Mouse (Mus musculus) layer of hippocampus, adult 18-20 months (tissue): ENCODE results near the gene Kcnk5. TPM values are rescaled to one million over a fixed set of nuclear protein-coding genes. Genes with fewer than 3 reads are reported as not detected.
A peak's percentile ranks its signal among the peaks of the same experiment; 100 is the strongest.

Experiments
- DNase-seq, 2 experiments: peaks; one replicate each; pipeline ENCODE4 v3.0.0; 2022; ENCODE audit warnings: low spot score in 2 of 2
- long read RNA-seq: library from polyadenylated mRNA; stranded (forward); transcript quantifications from one replicate; pipeline ENCODE4 v2.0.0, GENCODE M21; 2021
- total RNA-seq, 2 experiments: library from RNA; stranded (reverse); gene quantifications; 2 replicates each; pipeline ENCODE4 v1.2.3; 2021

Gene Kcnk5
- total RNA-seq, result under 1 TPM; 0.25 to 0.43 TPM
- long read RNA-seq, result 0 reads

DNA sequence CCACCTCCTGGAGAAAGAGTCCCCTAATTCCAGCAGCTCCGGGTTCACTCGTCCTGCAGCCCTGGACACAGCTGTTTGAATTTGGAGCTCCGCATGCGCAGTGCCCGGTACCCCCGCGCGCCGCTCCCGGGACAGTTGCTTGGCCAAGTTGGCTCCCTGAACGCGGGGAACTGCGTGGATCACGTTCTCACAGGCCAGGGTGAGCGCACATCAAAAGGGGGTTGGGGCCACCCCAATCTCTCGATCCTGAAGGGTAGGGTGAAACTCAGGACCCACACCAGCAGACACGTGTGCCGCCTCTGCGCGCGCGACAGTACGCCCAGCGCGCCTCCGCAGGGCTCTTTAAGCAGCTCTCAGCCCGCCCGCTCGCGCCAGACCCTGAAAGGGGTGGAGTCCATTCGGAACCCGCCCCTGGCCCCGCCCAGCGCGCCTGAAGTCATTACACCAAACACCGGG is at the start of gene Kcnk5:
TSS of gene Kcnk5 (minus strand) at position 344 of the 456 bp plus-strand sequence.
- DNase-seq, result peak; percentile 37 to 61

GRCm38 (mm10) chr14:20230063-20230491 is 48.5 kb upstream of the Kcnk5 start:
- DNase-seq, result no peak

GRCm38 (mm10) chr14:20229437-20229836 is 47.8 kb upstream of the Kcnk5 start:
- DNase-seq, result no peak

- no peak for DNase-seq
These were observed 46.7 kb upstream of the Kcnk5 start for GRCm38 (mm10) chr14:20228336-20228735.

GRCm38 (mm10) chr14:20226982-20227381 is 45.4 kb upstream of the Kcnk5 start:
- no peak for DNase-seq

DNA sequence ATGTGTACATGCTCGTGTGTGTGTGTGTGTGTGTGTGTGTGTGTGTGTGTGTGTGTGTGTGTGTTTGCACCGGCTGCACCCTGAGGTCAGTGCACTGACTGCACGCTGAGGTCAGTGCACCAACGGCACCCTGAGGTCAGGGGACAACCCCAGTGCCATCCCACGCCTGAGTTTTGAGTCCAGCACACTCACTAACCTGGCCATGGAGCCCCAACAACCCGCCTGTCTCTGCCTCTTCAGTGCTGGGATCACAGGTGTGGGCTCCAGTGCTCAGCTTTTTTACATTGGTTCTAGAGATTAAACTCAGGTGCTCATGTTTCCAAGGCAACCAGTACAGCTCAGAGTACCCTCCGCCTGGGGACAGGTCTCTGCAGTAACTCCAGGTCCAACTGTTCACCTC is 44.9 kb upstream of the Kcnk5 start:
- no peak for DNase-seq

DNA sequence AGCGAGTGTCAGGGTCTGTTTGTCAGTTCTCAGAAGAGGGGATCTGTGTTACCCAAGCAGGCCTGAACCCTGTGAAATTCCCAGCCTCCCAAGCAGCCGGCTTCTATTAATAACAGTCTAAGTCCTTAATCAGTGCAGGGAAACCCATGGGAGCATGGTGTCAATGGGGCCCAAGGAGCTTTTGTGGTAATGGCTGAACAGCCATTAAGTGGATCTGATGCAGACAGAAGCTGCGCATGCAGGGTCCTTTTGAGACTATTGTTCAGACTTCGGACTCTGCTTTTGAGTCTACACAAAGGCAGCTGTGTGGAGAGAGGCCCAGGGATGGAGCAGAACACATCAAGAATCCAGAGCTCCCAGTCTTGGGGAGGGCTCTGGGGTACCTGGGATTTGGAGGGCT is 43.9 kb upstream of the Kcnk5 start:
- no peak for DNase-seq

DNA sequence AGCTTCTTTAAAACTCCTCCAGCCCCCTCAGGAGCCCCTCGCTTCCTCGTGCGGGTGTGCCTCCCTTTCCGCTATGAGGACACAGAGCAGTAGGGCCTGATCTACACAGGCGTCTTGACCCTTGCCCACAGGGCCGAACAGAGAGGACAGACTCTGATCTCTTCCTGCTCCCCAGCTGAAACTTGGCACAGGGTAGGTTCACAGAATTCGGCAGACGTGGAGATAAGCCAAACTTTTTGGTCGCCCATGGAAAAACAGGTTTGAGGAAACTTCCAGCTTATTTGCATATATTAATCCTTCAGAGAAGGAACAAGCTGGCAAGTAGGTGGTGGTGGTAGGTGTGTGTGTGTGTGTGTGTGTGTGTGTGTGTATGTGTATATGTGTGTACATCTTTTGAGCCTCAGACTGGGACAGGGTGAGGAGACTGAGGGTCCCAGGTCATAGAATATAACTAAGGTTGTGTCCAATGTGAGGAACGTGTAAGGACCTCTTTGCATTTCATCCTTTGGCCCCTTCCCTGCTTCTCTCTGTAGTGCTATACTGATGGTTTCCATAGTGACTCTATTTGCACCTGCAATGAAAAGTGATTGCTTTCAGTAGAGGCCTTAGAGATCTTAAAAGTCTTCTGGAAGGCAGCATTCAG is 43.1 kb upstream of the Kcnk5 start:
- peak in 1 of 2 experiments; percentile 3 for DNase-seq

DNA sequence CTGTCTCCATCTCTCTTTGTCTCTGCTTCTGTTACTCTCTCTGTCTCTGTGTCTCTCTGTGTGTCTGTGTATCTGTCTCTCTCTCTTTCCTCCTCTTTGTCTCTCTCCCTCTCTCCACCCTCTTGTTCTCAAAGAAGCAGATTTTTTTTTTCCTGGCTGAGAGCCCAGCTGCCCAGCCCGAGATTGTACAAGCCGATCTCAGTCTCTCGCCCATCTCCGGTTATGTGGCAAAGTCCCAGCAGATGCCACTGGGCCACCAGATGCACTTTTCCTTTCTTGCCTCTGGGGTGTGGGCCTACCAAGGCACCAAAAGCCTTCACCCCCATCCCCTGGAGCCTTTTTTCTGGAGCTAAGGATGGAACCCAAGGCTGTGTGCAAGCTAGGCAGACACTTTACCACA is 42.6 kb upstream of the Kcnk5 start:
- peak in 1 of 2 experiments; percentile 13 for DNase-seq

- no peak for DNase-seq
These were observed 41.6 kb upstream of the Kcnk5 start for GRCm38 (mm10) chr14:20223253-20223652.

DNA sequence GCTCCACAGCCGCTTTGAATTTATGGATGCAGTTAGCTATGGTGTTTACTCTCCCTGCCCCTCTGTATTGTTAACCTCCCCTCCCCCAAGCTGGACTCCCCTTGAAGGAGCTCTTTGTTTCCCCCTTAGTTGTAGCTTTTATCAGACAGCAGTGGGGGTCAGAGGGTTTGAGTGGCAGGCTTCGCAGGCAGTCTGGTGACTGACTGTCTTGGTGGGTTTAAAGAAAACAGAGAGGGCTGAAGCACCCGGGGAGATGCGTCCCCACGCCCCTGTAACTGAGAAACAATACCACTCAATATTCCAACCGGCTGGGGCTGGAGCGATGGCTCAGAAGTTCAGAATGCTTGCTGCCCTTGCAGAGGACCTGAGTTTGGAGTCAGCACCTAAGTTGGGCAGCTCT is 39.5 kb upstream of the Kcnk5 start:
- no peak for DNase-seq

DNA sequence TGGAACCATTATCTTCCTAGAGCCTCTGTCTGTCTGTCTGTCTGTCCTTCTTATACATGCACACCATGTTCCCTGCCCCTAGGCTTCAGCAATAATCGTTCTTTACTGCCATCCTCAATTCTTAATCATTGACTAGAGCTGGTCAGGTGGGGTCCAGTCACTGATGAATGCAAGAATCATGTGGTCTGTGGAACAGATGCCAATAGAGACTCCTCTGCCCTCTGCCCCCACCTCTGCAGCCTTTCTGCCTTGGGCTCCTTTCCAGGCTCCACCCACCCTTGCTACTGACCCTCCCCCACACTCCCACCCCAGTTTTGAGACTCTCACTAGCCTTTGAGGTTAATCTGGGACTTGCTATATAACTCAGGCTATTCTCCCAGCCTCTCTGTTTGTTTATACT is 38.2 kb upstream of the Kcnk5 start:
- no peak for DNase-seq

- DNase-seq, result no peak
These were observed 35.8 kb upstream of the Kcnk5 start for GRCm38 (mm10) chr14:20217299-20217864.

DNA sequence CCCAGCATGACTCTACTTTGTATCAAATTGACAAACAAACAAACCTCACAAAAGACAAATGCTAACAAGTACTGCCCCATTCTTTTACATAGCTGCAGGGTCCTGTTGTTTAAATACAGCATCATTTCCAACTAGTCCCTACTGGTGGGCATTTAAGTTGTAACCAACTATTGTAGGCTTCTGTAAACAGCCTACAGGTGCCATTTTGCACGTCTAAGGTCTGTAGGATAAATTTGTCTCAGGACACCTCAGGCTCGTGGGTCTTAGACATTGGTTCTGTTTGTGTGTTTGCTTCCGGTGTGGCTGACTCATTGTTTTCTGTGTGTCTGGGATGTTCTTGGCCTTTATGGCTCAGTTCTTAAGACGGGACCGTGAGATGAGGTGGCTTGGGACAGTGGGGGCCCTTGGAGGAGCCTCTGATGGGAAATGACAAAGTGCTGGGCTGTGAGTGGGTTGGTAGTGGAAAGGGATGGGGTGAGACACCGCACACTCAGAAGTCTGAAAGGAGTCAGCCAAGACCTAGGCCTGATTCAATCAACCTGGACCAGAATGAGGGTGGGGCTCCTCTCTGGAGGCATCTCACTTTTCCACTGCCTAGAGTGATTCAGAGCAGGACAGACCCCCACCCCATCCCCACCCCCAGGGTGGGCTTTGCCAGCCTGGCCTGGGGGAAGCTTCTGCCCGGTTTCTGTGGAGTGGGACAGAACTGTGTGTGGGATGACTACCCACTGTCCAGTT is 35.1 kb upstream of the Kcnk5 start:
- DNase-seq, result no peak

DNA sequence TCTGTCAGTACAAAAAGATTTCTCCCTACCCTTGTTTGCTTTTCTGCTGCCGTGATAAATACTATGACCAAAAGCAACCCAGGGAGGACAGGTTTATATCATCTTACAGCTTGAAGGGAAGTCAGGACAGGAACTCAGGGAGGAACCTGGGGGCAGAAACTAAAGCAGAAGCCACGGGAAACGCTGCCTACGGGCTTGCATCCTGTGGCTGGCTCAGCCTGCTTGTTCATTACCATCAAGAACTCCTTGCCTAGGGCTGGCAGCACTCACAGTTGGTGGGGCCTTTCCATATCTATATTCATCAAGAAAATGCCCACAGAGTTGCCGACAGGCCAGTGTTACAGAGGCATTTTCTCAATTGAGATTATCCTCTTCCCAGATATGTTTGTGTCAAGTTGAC is 34.2 kb upstream of the Kcnk5 start:
- DNase-seq, result no peak

GRCm38 (mm10) chr14:20214125-20214524 is 32.5 kb upstream of the Kcnk5 start:
- no peak for DNase-seq

GRCm38 (mm10) chr14:20211754-20212601 is 30.4 kb upstream of the Kcnk5 start:
- DNase-seq, result no peak

DNA sequence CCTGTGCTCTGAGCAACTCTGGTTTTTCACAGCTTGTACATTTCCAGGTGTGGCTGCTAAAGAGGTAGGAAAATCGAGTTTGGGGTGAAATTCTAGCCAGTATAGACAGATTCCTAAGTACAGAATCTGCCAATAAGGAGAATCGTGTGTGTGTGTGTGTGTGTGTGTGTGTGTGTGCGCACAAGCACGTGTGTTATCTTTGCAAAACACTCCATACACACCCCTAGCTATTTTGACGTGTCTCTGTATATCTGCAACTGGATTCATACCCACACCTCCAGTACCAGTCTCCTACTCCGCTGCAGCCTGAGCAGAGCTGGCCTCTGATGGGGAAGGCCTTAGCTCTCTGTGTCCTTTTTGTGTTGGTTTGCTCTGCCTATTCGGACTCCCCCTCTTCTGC is 28.3 kb upstream of the Kcnk5 start:
- DNase-seq, result no peak

DNA sequence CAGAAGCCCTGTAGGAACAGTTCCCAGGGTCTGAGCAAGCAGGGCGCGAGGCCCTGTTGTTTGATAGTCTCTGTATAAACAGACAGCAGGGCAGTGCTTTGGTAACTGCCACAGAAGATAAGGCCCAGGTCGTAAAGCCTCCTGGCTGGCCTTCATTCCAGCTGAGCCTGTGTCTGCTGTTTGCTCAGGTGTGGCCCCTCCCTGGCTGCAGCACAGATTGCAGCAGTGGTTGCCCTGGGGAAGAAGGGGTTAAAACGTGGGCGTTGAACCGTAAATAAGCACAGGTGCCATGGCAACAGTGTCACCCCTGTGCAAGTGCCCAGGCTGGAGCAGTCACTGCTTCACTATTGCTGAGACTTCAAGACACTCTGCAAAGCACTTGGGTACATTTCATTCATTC is 26.8 kb upstream of the Kcnk5 start:
- no peak for DNase-seq

DNA sequence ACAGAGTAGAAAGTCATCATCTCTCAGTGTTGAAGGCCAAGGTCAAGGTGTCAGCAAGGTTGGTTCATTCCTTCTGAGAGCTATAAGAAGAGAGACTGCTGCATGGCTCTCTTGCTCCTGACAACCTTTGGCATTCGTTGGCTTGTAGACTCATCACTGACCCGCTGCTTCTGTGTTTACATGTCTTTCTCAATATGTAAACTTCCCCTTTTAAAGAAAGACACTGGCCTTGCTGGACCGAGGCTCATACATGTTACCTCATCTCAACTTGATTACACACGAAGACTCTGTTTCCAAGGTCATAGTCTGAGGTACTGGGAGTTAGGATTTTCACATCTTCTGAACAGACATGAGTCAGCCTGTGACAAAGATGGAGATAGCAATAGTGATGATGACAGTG is 24.1 kb upstream of the Kcnk5 start:
- DNase-seq, result no peak

GRCm38 (mm10) chr14:20203301-20203700 is 21.7 kb upstream of the Kcnk5 start:
- no peak for DNase-seq
